Mouse (Mus musculus): Measurements from ENCODE around the gene Ifit1bl1.

Gene Ifit1bl1

DNA sequence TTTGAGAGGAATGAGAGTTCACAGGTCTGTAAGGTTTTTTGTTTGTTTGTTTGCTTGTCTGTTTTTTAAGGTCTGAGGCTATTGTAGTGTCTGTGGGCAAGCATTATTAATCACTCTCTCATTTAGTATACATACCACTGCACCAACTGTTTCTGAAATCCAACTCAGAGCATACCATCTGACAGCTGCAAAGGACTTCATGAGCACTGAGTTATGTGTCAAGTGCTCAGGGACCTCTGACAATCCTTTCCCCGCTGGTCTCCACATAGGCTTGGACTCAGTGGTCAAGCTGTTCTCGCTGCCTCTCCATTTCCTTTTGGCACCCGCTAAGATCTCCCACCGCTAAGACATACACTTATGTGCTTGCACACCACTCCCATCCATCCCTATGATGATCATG lies 55.5 kb downstream of the Ifit1bl1 start:
- no peak for DNase-seq (ENCODE audit: low spot score)

All from left cerebral cortex, adult 11 months (tissue).